Mouse (Mus musculus) midbrain, embryonic 10.5 days (tissue): ENCODE results near the gene Sfxn2. TPM values are rescaled to one million over a fixed set of nuclear protein-coding genes. Genes with fewer than 3 reads are reported as not detected.

Source experiments
- DNase-seq: peaks from one replicate; pipeline ENCODE4 v3.0.0-alpha.2; 2017; ENCODE audit warnings: low spot score
- H3K27ac ChIP-seq: fragments of 300-500 bp; sonication (generic); replicated peaks from 2 replicates; pipeline ENCODE4 v1.5.1; 2016; ENCODE audit warnings: mild to moderate bottlenecking
- H3K27me3 ChIP-seq: fragments of 300-500 bp; sonication (generic); 2 replicates; pipeline ENCODE4 v1.6.1; 2016; ENCODE audit warnings: low read depth, mild to moderate bottlenecking; ENCODE audit not compliant: poor library complexity, severe bottlenecking
- H3K36me3 ChIP-seq: fragments of 300-500 bp; sonication (generic); 2 replicates; pipeline ENCODE4 v1.6.1; 2016; ENCODE audit warnings: mild to moderate bottlenecking, moderate library complexity
- H3K4me1 ChIP-seq: fragments of 300-500 bp; sonication (generic); 2 replicates; pipeline ENCODE4 v1.6.1; 2016
- H3K4me3 ChIP-seq: fragments of 300-500 bp; sonication (generic); 2 replicates; pipeline ENCODE4 v1.5.1; 2016; ENCODE audit warnings: mild to moderate bottlenecking, moderate library complexity
- H3K9me3 ChIP-seq: fragments of 300-500 bp; sonication (generic); replicated peaks from 2 replicates; pipeline ENCODE4 v1.6.1; 2016; ENCODE audit warnings: mild to moderate bottlenecking
- WGBS: fragments of 180-500 bp; shearing (Covaris S2); methylation state at CpG from one replicate; pipeline ENCODE4 v1.1.7; 2016; 5-methylcytosine and 5-hydroxymethylcytosine counted together
- polyA plus RNA-seq: library from polyadenylated mRNA; unstranded; fragments of >200 nt; fragmentation: Nextera tagmentation; extraction: Ambion mirVana; gene quantifications from 2 replicates; pipeline ENCODE4 v1.2.1, GENCODE M21; 2016

The Sfxn2 gene
- polyA plus RNA-seq, 1 experiment from 2014 or later: 18.1 TPM

DNA sequence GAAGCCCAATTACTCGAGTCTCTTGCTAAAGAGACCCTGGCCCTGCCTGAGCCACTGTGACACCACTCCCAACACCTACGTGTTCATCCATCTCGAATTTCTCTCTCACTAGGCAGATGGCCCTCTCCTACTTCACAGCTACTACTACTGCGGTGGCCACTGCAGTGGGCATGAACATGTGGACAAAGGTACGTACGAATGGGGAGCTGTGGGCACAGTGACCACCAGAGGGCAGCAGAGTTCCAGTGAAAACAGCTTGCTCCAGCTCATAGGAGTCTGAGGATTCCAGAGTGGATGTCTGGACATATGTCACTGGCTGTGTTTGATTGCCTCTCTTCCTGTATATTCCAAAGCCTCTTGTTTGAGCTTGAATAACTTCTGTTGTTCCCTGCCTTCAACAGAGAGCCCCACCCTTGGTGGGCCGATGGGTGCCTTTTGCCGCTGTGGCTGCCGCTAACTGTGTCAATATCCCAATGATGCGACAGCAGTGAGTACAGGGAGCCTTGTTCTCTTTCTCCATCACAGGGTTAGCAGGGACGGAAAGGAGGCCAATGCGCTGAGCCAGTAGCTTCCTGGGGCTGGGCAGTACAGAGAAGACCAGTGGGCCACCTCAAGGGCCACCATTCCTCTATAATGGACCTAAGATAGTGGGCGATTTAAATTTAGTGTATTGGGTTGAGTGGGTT, 14.8 kb downstream of the Sfxn2 start:
- Histone ChIP-seq H3K27ac (no peak overlapping the region), H3K4me3 (no peak overlapping the region), H3K4me1 (no peaks in the 10 kb centered on the region), H3K27me3 (no peaks in the 10 kb centered on the region), H3K36me3 (peaks cover 70% of the 10 kb centered on the region), H3K9me3 (no peaks in the 10 kb centered on the region)
- WGBS: 65% methylated on average over 13 of the region's 13 CpGs
- DNase-seq: peak; percentile 86

- DNase-seq: no peak
- 86% methylated on average over 6 of the region's 6 CpGs for WGBS
- Histone ChIP-seq H3K36me3 (peaks cover 92% of the 10 kb centered on the region), H3K4me3 (no peak overlapping the region), H3K9me3 (no peaks in the 10 kb centered on the region), H3K4me1 (no peaks in the 10 kb centered on the region), H3K27ac (no peak overlapping the region), H3K27me3 (no peaks in the 10 kb centered on the region)
Observed at GRCm38 (mm10) chr19:46591575-46591974, 18.4 kb downstream of the Sfxn2 start.

DNA sequence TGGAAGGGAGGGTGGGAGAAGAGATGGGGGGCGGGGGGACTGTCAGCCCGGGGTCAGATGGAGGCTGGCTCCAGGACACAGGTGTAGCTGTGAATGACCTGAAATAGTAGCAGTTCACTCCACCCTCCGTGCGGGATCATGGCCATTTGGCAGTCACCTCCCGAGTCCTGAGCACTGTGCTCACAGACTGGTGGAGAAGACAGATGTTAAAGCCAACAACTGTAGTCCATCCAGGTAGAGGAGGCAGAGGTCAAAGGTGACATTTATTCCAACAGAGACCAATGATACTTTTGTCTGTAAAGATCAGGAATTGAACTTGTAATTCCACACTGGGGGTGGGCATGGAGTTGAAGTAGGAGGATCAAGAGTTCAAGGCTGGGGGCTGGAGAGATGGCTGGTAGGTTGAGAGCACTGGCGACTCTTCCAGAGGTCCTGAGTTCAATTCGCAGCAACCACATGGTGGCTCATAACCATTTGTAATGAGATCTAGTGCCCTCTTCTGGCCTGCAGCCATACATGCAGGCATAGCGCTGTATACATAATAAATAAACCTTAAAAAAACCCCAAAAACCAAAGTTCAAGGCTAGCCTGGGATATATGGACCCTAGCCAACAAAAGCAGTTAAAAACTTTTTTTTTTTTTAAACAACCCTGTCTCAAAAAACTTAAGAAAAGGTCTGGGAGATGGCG, 19.7 kb downstream of the Sfxn2 start:
- no peak for DNase-seq
- Histone ChIP-seq H3K27ac (no peak overlapping the region), H3K27me3 (no peaks in the 10 kb centered on the region), H3K4me1 (peaks cover under 1% of the 10 kb centered on the region; the same call in 1 of the 2 replicates), H3K36me3 (peaks cover 80% of the 10 kb centered on the region), H3K4me3 (no peak overlapping the region), H3K9me3 (no peaks in the 10 kb centered on the region)
- WGBS: 93% methylated on average over 9 of the region's 9 CpGs

GRCm38 (mm10) chr19:46598187-46598586, 25.0 kb downstream of the Sfxn2 start:
- H3K27ac ChIP-seq: peak overlapping the region; percentile 72
- H3K27me3 ChIP-seq: no peaks in the 10 kb centered on the region
- H3K9me3 ChIP-seq: no peaks in the 10 kb centered on the region
- peaks cover 44% of the 10 kb centered on the region for H3K36me3 ChIP-seq
- peaks cover 23% of the 10 kb centered on the region for H3K4me1 ChIP-seq
- peak overlapping the region; percentile 94 for H3K4me3 ChIP-seq
- WGBS: 85% methylated on average over 4 of the region's 4 CpGs
- no peak for DNase-seq

GRCm38 (mm10) chr19:46598720-46599252, 25.6 kb downstream of the Sfxn2 start, which contains the start of gene Wbp1l:
Gene Wbp1l, plus strand, starts transcription at chr19:46599084.
- H3K4me1 ChIP-seq: peaks cover 23% of the 10 kb centered on the region
- H3K9me3 ChIP-seq: no peaks in the 10 kb centered on the region
- under 1% methylated on average over 22 of the region's 22 CpGs for WGBS
- peaks cover 43% of the 10 kb centered on the region for H3K36me3 ChIP-seq
- peak; percentile 97 for DNase-seq
- H3K27me3 ChIP-seq: no peaks in the 10 kb centered on the region
- H3K27ac ChIP-seq: peak within 1 kb of the TSS; percentile 86
- peak within 1 kb of the TSS; percentile 94 for H3K4me3 ChIP-seq

DNA sequence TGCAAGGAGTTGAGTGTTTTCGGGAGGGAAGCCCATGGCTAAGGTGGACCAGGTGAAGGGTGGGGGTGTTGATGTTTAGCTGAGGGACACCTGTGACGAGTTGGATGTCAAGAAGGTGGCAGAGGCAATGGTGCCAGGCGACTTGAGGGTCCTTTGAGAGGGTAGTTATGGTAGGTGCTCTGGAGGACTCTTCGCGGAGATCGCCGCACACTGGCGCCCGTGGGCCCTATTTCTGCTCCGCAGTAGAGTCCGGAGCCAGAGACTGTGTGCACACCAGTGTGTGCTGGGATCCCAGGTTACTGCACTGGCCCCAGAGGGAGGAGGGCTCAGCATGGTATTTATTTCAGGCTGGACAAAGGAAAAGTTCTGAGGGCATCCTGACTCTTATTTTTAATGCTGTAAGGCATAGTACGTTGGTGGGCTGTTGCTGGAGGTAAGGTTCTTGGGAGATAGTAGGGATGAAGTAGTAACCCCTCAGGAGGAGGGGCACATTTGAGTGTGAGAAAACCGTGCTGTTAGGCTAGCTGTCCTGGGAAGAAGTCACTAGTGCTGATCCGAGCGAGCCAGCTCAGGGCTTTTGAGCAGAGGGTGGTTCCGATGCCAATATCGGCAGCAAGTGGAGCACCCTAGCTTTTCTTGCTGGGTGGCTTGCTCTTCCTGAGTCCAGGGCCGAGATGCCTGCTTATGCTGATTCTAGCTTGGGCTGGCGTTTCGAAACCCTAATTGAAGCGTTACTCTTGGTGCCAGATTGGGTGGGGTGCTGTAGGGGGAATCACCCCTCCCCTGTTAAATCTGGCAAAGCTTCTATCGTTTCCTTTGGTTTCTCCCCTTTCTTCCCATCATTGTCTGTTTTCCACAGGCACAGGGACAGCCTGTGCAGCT, 26.5 kb downstream of the Sfxn2 start:
- H3K4me3 ChIP-seq: peak overlapping the region; percentile 94
- peak overlapping the region; percentile 86 for H3K27ac ChIP-seq

DNA sequence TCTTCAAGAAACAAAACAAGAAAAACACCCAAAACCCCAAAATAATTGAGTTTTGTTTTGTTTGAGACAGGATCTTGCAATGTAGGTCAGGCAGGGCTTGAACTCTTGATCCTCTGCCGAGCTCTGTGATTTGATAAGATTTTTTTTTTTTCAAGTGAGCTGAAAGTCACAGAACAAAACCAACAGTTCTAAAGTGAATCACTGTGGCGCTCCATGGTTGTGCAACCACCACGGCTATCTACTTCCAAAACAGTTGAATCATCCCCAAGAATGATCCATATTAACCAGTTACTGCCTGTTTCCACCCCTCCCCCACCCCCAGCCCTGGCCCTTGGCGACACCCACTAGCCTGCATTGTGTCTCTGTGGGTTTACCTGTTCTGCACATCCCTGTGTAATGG, 27.2 kb downstream of the Sfxn2 start:
- 94% methylated on average over 4 of the region's 4 CpGs for WGBS

More for the DNA sequence above, 26.5 kb downstream of the Sfxn2 start:
- no peak for DNase-seq
- Histone ChIP-seq H3K4me1 (peaks cover 23% of the 10 kb centered on the region), H3K27me3 (no peaks in the 10 kb centered on the region), H3K36me3 (peaks cover 43% of the 10 kb centered on the region), H3K9me3 (no peaks in the 10 kb centered on the region)
- 27% methylated on average over 22 of the region's 22 CpGs for WGBS

DNA sequence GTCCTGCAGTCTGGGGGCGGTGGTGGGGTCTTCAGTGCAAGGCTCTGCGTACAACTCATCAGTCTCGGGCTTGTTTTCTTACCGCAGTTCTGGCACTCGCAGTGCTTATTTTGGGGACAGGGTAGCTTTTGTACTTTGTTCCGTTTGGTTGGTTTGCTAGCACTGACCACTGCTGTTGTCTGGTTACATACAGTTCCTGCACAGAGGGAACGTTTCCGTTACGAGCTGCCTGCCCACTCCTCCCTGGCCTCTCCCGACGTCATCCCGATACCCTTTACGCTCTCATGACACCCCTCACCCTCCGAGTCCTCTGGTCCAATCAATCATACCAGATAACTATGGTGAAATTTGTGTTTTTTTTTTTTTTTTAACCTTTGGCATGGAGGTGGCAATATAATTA, 28.3 kb downstream of the Sfxn2 start:
- no peak for DNase-seq
- H3K27me3 ChIP-seq: no peaks in the 10 kb centered on the region
- H3K4me1 ChIP-seq: peaks cover 23% of the 10 kb centered on the region
- peaks cover 42% of the 10 kb centered on the region for H3K36me3 ChIP-seq
- H3K9me3 ChIP-seq: no peaks in the 10 kb centered on the region
- no peak overlapping the region for H3K4me3 ChIP-seq
- 96% methylated on average over 14 of the region's 14 CpGs for WGBS
- H3K27ac ChIP-seq: no peak overlapping the region

More for the DNA sequence above, 27.2 kb downstream of the Sfxn2 start:
- Histone ChIP-seq H3K36me3 (peaks cover 42% of the 10 kb centered on the region), H3K27me3 (no peaks in the 10 kb centered on the region), H3K4me1 (peaks cover 23% of the 10 kb centered on the region), H3K4me3 (peak overlapping the region; percentile 94), H3K27ac (no peak overlapping the region), H3K9me3 (no peaks in the 10 kb centered on the region)
- no peak for DNase-seq

GRCm38 (mm10) chr19:46602406-46602805, 29.2 kb downstream of the Sfxn2 start:
- H3K4me3 ChIP-seq: no peak overlapping the region
- peaks cover 23% of the 10 kb centered on the region for H3K4me1 ChIP-seq
- 92% methylated on average over 4 of the region's 4 CpGs for WGBS
- no peak overlapping the region for H3K27ac ChIP-seq
- DNase-seq: no peak
- peaks cover 51% of the 10 kb centered on the region for H3K36me3 ChIP-seq
- no peaks in the 10 kb centered on the region for H3K9me3 ChIP-seq
- no peaks in the 10 kb centered on the region for H3K27me3 ChIP-seq

DNA sequence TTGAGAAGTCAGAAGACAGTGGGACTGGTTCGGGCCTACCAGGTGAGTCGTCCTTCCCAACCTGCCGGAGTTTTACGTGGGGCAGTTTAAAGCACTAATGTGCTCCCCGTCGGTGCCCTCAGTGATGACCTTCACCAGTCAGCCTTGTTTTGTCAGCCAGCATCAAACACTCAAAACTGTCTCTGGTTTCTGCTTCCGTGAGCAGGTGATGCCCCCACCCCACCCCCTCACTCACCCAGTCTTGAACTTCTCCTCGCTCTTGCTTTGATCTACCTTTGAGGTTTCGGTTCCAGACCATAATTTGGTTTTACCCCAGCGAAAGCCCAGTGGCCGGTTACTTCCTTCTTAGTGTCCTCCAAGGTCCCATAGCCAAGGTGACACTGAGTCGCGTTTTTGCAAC, 33.6 kb downstream of the Sfxn2 start:
- no peak overlapping the region for H3K27ac ChIP-seq
- H3K4me3 ChIP-seq: no peak overlapping the region
- no peaks in the 10 kb centered on the region for H3K27me3 ChIP-seq
- H3K36me3 ChIP-seq: peaks cover 74% of the 10 kb centered on the region
- DNase-seq: no peak
- peaks cover 12% of the 10 kb centered on the region for H3K4me1 ChIP-seq
- no peaks in the 10 kb centered on the region for H3K9me3 ChIP-seq
- 94% methylated on average over 13 of the region's 13 CpGs for WGBS

- Histone ChIP-seq H3K4me3 (no peak overlapping the region), H3K36me3 (peaks cover 73% of the 10 kb centered on the region), H3K27ac (no peak overlapping the region), H3K4me1 (peaks cover 12% of the 10 kb centered on the region), H3K9me3 (no peaks in the 10 kb centered on the region), H3K27me3 (no peaks in the 10 kb centered on the region)
- DNase-seq: no peak
- WGBS: 72% methylated on average over 7 of the region's 7 CpGs
Observed at GRCm38 (mm10) chr19:46607424-46607823, 34.3 kb downstream of the Sfxn2 start.

GRCm38 (mm10) chr19:46608158-46608557, 35.0 kb downstream of the Sfxn2 start:
- no peak for DNase-seq
- WGBS: 97% methylated on average over 7 of the region's 7 CpGs
- no peaks in the 10 kb centered on the region for H3K27me3 ChIP-seq

More at GRCm38 (mm10) chr19:46608158-46608557, 35.0 kb downstream of the Sfxn2 start:
- H3K27ac ChIP-seq: no peak overlapping the region
- H3K4me1 ChIP-seq: peaks cover 12% of the 10 kb centered on the region
- H3K36me3 ChIP-seq: peaks cover 71% of the 10 kb centered on the region
- H3K4me3 ChIP-seq: no peak overlapping the region
- no peaks in the 10 kb centered on the region for H3K9me3 ChIP-seq
